Mouse (Mus musculus): ENCODE results near the gene Fcgr1. TPM values are rescaled to one million over a fixed set of nuclear protein-coding genes. Genes with fewer than 3 reads are reported as not detected.

The Fcgr1 gene
- total and polyA plus RNA-seq, 2 experiments from 2014 or later, result 1.5 to 3.0 TPM

DNA sequence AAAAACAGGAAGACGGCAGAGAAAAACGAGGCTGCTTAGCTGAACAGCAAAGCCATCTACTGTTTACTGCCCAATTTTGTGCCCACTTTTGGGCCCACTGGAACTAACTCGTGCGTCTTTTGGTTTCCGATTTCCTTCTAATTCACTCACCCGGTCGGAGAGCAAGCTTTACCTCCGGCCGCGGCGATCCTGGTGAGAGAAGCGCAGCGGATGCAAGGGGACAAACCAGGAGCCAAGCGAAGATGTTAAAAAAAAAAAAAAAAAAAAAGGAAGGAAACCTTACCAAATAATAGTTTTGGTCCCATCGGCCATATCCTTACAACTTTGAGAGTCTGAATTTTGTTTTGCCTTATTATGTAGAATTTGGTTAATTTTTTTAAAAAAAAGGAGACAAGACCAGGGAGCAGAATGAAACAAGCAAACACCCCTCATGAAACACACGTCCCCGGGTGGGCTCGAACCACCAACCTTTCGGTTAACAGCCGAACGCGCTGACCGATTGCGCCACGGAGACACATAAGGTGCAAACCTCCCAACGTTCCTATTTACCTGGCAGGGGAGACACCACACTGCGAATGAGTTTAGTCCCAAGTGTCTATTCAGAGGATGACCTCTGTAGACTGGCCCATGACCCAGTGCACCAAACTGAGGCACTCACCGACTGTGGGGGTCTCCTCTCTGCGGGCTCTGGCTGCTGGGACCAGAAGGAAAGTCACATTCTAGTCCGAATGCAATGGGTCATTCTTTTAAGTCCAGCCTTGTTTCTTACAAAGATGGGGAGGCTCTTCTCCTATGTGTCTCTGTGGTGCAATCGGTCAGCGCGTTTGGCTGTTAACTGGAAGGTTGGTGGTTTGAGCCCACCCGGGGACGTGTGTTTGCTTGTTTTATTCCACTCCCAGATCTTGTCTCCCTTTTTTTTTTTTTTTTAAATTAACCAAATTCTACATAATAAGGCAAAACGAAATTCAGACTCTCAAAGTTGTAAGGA lies 40.7 kb upstream of the Fcgr1 start:
- Histone ChIP-seq H3K9me3 (replicated peaks; ENCODE audit: control insufficient read depth, low read length) (0 out of 2 replicates have a peak, but pooled peaks cover 4% of the 10 kb centered on the region), H3K27me3 (ENCODE audit: control insufficient read depth, insufficient read depth, low read length) (peaks cover 98% of the 10 kb centered on the region), H3K4me2 (ENCODE audit: low read depth, low read length) (peak overlapping the region; percentile 46), H3K4me1 (ENCODE audit: control insufficient read depth, insufficient read depth) (no peaks in the 10 kb centered on the region), H3K9ac (replicated peaks; ENCODE audit: low read depth, low read length) (no peak overlapping the region), H3K36me3 (replicated peaks; ENCODE audit: control insufficient read depth, insufficient read depth, low read length) (no peaks in the 10 kb centered on the region), H3K4me3 (ENCODE audit: low read depth, low read length) (peak overlapping the region; percentile 31), H3K27ac (ENCODE audit: low read depth) (no peak overlapping the region)
- DNase-seq (ENCODE audit: low spot score), result peak; percentile 1
- no peak for ATAC-seq (ENCODE audit: insufficient read depth, low read depth)
- 5% methylated on average over 36 of the region's 36 CpGs for WGBS
- TF ChIP-seq CTCF (IDR thresholded peaks at IDR 0.05; ENCODE audit: low read depth), result no peak
- no peak for TF ChIP-seq EP300 (IDR thresholded peaks at IDR 0.05; ENCODE audit: low read depth)

GRCm38 (mm10) chr3:96333396-96334174 lies 39.8 kb upstream of the Fcgr1 start:
- Histone ChIP-seq H3K4me3 (ENCODE audit: low read depth, low read length) (peak overlapping the region; percentile 31), H3K27ac (ENCODE audit: low read depth) (no peak overlapping the region), H3K36me3 (replicated peaks; ENCODE audit: control insufficient read depth, insufficient read depth, low read length) (no peaks in the 10 kb centered on the region), H3K4me1 (ENCODE audit: control insufficient read depth, insufficient read depth) (no peaks in the 10 kb centered on the region), H3K9ac (replicated peaks; ENCODE audit: low read depth, low read length) (no peak overlapping the region), H3K4me2 (ENCODE audit: low read depth, low read length) (peak overlapping the region; percentile 46), H3K27me3 (ENCODE audit: control insufficient read depth, insufficient read depth, low read length) (peaks cover 98% of the 10 kb centered on the region), H3K9me3 (replicated peaks; ENCODE audit: control insufficient read depth, low read length) (0 out of 2 replicates have a peak, but pooled peaks cover 4% of the 10 kb centered on the region)
- ATAC-seq (ENCODE audit: insufficient read depth, low read depth) (no peak), DNase-seq (ENCODE audit: low spot score) (no peak)
- WGBS, result 3% methylated on average over 25 of the region's 25 CpGs
- no peak for TF ChIP-seq CTCF (IDR thresholded peaks at IDR 0.05; ENCODE audit: low read depth)
- TF ChIP-seq EP300 (IDR thresholded peaks at IDR 0.05; ENCODE audit: low read depth), result no peak

- no peak for ATAC-seq (ENCODE audit: insufficient read depth, low read depth)
- no peak for DNase-seq (ENCODE audit: low spot score)
- no peak overlapping the region for H3K27ac ChIP-seq (ENCODE audit: low read depth)
- peak overlapping the region; percentile 46; the same call in 1 of the 2 replicates for H3K4me2 ChIP-seq (ENCODE audit: low read depth, low read length)
- peaks cover 95% of the 10 kb centered on the region for H3K27me3 ChIP-seq (ENCODE audit: control insufficient read depth, insufficient read depth, low read length)
- no peaks in the 10 kb centered on the region for H3K36me3 ChIP-seq (replicated peaks; ENCODE audit: control insufficient read depth, insufficient read depth, low read length)
- no peak for TF ChIP-seq EP300 (IDR thresholded peaks at IDR 0.05; ENCODE audit: low read depth)
- no peak for TF ChIP-seq CTCF (IDR thresholded peaks at IDR 0.05; ENCODE audit: low read depth)
- no peaks in the 10 kb centered on the region for H3K4me1 ChIP-seq (ENCODE audit: control insufficient read depth, insufficient read depth)
- H3K4me3 ChIP-seq (ENCODE audit: low read depth, low read length), result peak overlapping the region; percentile 31; the same call in 1 of the 2 replicates
- 9% methylated on average over 27 of the region's 27 CpGs for WGBS
- no peak overlapping the region for H3K9ac ChIP-seq (replicated peaks; ENCODE audit: low read depth, low read length)
- H3K9me3 ChIP-seq (replicated peaks; ENCODE audit: control insufficient read depth, low read length), result 0 out of 2 replicates have a peak, but pooled peaks cover 4% of the 10 kb centered on the region
Measured at GRCm38 (mm10) chr3:96332631-96333395, 39.0 kb upstream of the Fcgr1 start.

- WGBS, result 33% methylated on average over 14 of the region's 14 CpGs
- peaks cover 94% of the 10 kb centered on the region for H3K27me3 ChIP-seq (ENCODE audit: control insufficient read depth, insufficient read depth, low read length)
- TF ChIP-seq CTCF (IDR thresholded peaks at IDR 0.05; ENCODE audit: low read depth) (no peak), EP300 (IDR thresholded peaks at IDR 0.05; ENCODE audit: low read depth) (no peak)
Measured at GRCm38 (mm10) chr3:96332000-96332399, 38.2 kb upstream of the Fcgr1 start.

GRCm38 (mm10) chr3:96331438-96331837 lies 37.7 kb upstream of the Fcgr1 start:
- DNase-seq (ENCODE audit: low spot score) (no peak), ATAC-seq (ENCODE audit: insufficient read depth, low read depth) (no peak)
- Histone ChIP-seq H3K9me3 (replicated peaks; ENCODE audit: control insufficient read depth, low read length) (0 out of 2 replicates have a peak, but pooled peaks cover 2% of the 10 kb centered on the region), H3K4me2 (ENCODE audit: low read depth, low read length) (no peak overlapping the region), H3K4me3 (ENCODE audit: low read depth, low read length) (no peak overlapping the region), H3K27ac (ENCODE audit: low read depth) (no peak overlapping the region), H3K36me3 (replicated peaks; ENCODE audit: control insufficient read depth, insufficient read depth, low read length) (no peaks in the 10 kb centered on the region), H3K9ac (replicated peaks; ENCODE audit: low read depth, low read length) (no peak overlapping the region), H3K27me3 (ENCODE audit: control insufficient read depth, insufficient read depth, low read length) (peaks cover 93% of the 10 kb centered on the region), H3K4me1 (ENCODE audit: control insufficient read depth, insufficient read depth) (no peaks in the 10 kb centered on the region)
- TF ChIP-seq CTCF (IDR thresholded peaks at IDR 0.05; ENCODE audit: low read depth), result no peak
- TF ChIP-seq EP300 (IDR thresholded peaks at IDR 0.05; ENCODE audit: low read depth), result no peak
- 67% methylated on average over 7 of the region's 7 CpGs for WGBS

More at GRCm38 (mm10) chr3:96332000-96332399, 38.2 kb upstream of the Fcgr1 start:
- ATAC-seq (ENCODE audit: insufficient read depth, low read depth), result no peak
- Histone ChIP-seq H3K4me3 (ENCODE audit: low read depth, low read length) (no peak overlapping the region), H3K4me1 (ENCODE audit: control insufficient read depth, insufficient read depth) (no peaks in the 10 kb centered on the region), H3K9me3 (replicated peaks; ENCODE audit: control insufficient read depth, low read length) (0 out of 2 replicates have a peak, but pooled peaks cover 4% of the 10 kb centered on the region), H3K36me3 (replicated peaks; ENCODE audit: control insufficient read depth, insufficient read depth, low read length) (no peaks in the 10 kb centered on the region), H3K27ac (ENCODE audit: low read depth) (no peak overlapping the region), H3K4me2 (ENCODE audit: low read depth, low read length) (no peak overlapping the region), H3K9ac (replicated peaks; ENCODE audit: low read depth, low read length) (no peak overlapping the region)
- DNase-seq (ENCODE audit: low spot score), result no peak

Measured in heart, postnatal 0 days (tissue).